27 mouse cellular contexts compared by ENCODE assay signal in the genomic region with DNA sequence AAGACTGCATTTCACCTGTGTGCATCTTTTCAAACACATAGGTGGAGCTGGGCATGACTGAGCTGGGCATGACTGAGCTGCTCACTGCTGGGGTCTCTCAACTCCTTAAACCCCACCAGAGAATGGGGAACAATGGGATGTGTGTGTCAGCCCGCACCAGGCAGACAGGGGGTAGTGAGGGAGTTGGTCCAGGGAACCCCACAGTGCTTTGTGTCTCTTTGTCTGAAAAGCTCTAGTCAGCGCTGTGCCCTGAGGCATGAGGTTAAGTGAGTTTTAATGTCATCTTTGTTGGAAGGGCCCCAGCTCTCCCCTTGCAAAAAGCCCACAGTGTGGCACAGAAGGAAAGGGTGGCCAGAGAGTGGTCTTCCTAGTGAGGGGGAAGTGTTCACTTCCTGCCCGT. TPM values are rescaled to one million over a fixed set of nuclear protein-coding genes. Genes with fewer than 3 reads are reported as not detected.
A peak's percentile ranks its signal among the peaks of the same experiment; 100 is the strongest.
DNase-seq lines count a peak whose midpoint lies in the region; ATAC-seq and TF ChIP-seq lines count a peak whose summit lies in the region.
"Had no signal": no experiment of that assay in that cellular context is flagged by ENCODE, and none has a peak within 500 bp of the region (broad histone marks: within the 10 kb centered on the region; RNA-seq: fewer than 3 reads in every experiment).

No protein-coding gene starts in this region.

- peaks cover 73% of the 10 kb centered on the region for H3K4me1 ChIP-seq in hindbrain, embryonic 10.5 days (replicated peaks)
- peaks cover 40% of the 10 kb centered on the region for H3K4me1 ChIP-seq in hindbrain, embryonic 12.5 days
- H3K4me1 ChIP-seq in ES-Bruce4 (ENCODE audit: control insufficient read depth, insufficient read depth, low read length): no peaks in the 10 kb centered on the region
- H3K4me1 ChIP-seq in embryonic facial prominence, embryonic 13.5 days: peaks cover 66% of the 10 kb centered on the region
- H3K4me1 ChIP-seq in intestine, embryonic 16.5 days (ENCODE audit: control insufficient read depth, insufficient read depth, low read length): peaks cover 8% of the 10 kb centered on the region; the same call in 1 of the 2 replicates

- WGBS in hindbrain, embryonic 10.5 days: 17% methylated on average over 3 of the region's 3 CpGs
- 14% methylated on average over 3 of the region's 3 CpGs for WGBS in hindbrain, embryonic 12.5 days
- WGBS in embryonic facial prominence, embryonic 13.5 days: 26% methylated on average over 3 of the region's 3 CpGs
- 74% methylated on average over 3 of the region's 3 CpGs for WGBS in intestine, embryonic 16.5 days

- DNase-seq in hindbrain, embryonic 10.5 days (ENCODE audit: low spot score): no peak
- peak; percentile 45 for DNase-seq in mesoderm, embryonic 11.5 days (ENCODE audit: low read depth, low spot score)
- DNase-seq in urinary bladder, postnatal 36 days (ENCODE audit: low spot score in 2 of 2): no peak
- no peak for DNase-seq in urinary bladder, postnatal 25 days (ENCODE audit: low spot score)
- DNase-seq: adrenal gland, postnatal 36 days; cerebellum, adult 18-20 months; cerebellum, postnatal 10 days; forebrain, postnatal 0 days; gastrocnemius, postnatal 10 days; kidney, adult 18-20 months; kidney, postnatal 4 days; liver, embryonic 13.5 days; lung, adult 18-20 months; right cerebral cortex, postnatal 25 days; thymus, adult 2 months; thymus, postnatal 36 days had no signal

- H3K27me3 ChIP-seq in hindbrain, embryonic 10.5 days (ENCODE audit: insufficient read depth, poor library complexity, severe bottlenecking): peaks cover 3% of the 10 kb centered on the region; the same call in 1 of the 2 replicates
- peaks cover 7% of the 10 kb centered on the region; the same call in 1 of the 2 replicates for H3K27me3 ChIP-seq in hindbrain, embryonic 12.5 days
- H3K27me3 ChIP-seq in ES-Bruce4 (ENCODE audit: control insufficient read depth, insufficient read depth, low read length, poor library complexity, severe bottlenecking): no peaks in the 10 kb centered on the region
- H3K27me3 ChIP-seq in embryonic facial prominence, embryonic 13.5 days: no peaks in the 10 kb centered on the region
- H3K27me3 ChIP-seq in intestine, embryonic 16.5 days (replicated peaks; ENCODE audit: control insufficient read depth, insufficient read depth, low read length): no peaks in the 10 kb centered on the region
- H3K27me3 ChIP-seq: limb, embryonic 15.5 days; liver, embryonic 13.5 days had no signal

- H3K4me2 ChIP-seq in hindbrain, embryonic 12.5 days (replicated peaks): no peak overlapping the region
- H3K4me2 ChIP-seq in embryonic facial prominence, embryonic 13.5 days: no peak overlapping the region
- no peak overlapping the region for H3K4me2 ChIP-seq in intestine, embryonic 16.5 days (ENCODE audit: low read depth, low read length)
- H3K4me2 ChIP-seq: hindbrain, embryonic 14.5 days; limb, embryonic 15.5 days; liver, embryonic 13.5 days; midbrain, embryonic 12.5 days; neural tube, embryonic 13.5 days had no signal

- no peak for TF ChIP-seq CTCF in ES-Bruce4 (IDR thresholded peaks at IDR 0.05; ENCODE audit: low read depth, low read length)

- peak overlapping the region; percentile 77 for H3K27ac ChIP-seq in hindbrain, embryonic 10.5 days
- no peak overlapping the region for H3K27ac ChIP-seq in hindbrain, embryonic 12.5 days
- peak overlapping the region; percentile 9; the same call in 1 of the 2 replicates for H3K27ac ChIP-seq in ES-Bruce4 (ENCODE audit: insufficient read depth, low read length)
- peak overlapping the region; percentile 90 for H3K27ac ChIP-seq in embryonic facial prominence, embryonic 13.5 days
- H3K27ac ChIP-seq in intestine, embryonic 16.5 days (ENCODE audit: low read length): no peak overlapping the region
- H3K27ac ChIP-seq: hindbrain, embryonic 14.5 days; limb, embryonic 15.5 days; liver, embryonic 13.5 days; macrophage; midbrain, embryonic 12.5 days; neural tube, embryonic 13.5 days had no signal

- ATAC-seq in hindbrain, embryonic 12.5 days (ENCODE audit: low FRiP score): no peak
- no peak for ATAC-seq in embryonic facial prominence, embryonic 13.5 days (ENCODE audit: insufficient number of reproducible peaks, insufficient read depth, low FRiP score, low TSS enrichment, low read depth)
- no peak for ATAC-seq in intestine, embryonic 16.5 days
- ATAC-seq: forebrain, postnatal 0 days; inflammation-experienced regulatory T-cells, adult 6 months had no signal

- no peak for TF ChIP-seq EP300 in ES-Bruce4 (IDR thresholded peaks at IDR 0.05; ENCODE audit: insufficient read depth, low read depth, low read length)

- H3K9ac ChIP-seq in hindbrain, embryonic 12.5 days: no peak overlapping the region
- no peak overlapping the region for H3K9ac ChIP-seq in ES-Bruce4 (ENCODE audit: low read depth, poor library complexity, severe bottlenecking)
- no peak overlapping the region for H3K9ac ChIP-seq in embryonic facial prominence, embryonic 13.5 days
- H3K9ac ChIP-seq in intestine, embryonic 16.5 days (ENCODE audit: low read depth, low read length): no peak overlapping the region
- H3K9ac ChIP-seq: forebrain, postnatal 0 days; hindbrain, embryonic 14.5 days; limb, embryonic 15.5 days; liver, embryonic 13.5 days; midbrain, embryonic 12.5 days; neural tube, embryonic 13.5 days had no signal

- no peaks in the 10 kb centered on the region for H3K9me3 ChIP-seq in hindbrain, embryonic 10.5 days
- no peaks in the 10 kb centered on the region for H3K9me3 ChIP-seq in hindbrain, embryonic 12.5 days (replicated peaks)
- no peaks in the 10 kb centered on the region for H3K9me3 ChIP-seq in ES-Bruce4 (replicated peaks; ENCODE audit: control insufficient read depth, insufficient read depth, low read length, poor library complexity, severe bottlenecking)
- H3K9me3 ChIP-seq in embryonic facial prominence, embryonic 13.5 days: no peaks in the 10 kb centered on the region
- H3K9me3 ChIP-seq in intestine, embryonic 16.5 days (ENCODE audit: control insufficient read depth, low read length): no peaks in the 10 kb centered on the region
- H3K9me3 ChIP-seq: limb, embryonic 15.5 days; liver, embryonic 13.5 days; midbrain, embryonic 12.5 days; neural tube, embryonic 13.5 days had no signal

- peaks cover 5% of the 10 kb centered on the region; the same call in 1 of the 2 replicates for H3K36me3 ChIP-seq in hindbrain, embryonic 10.5 days
- H3K36me3 ChIP-seq in hindbrain, embryonic 12.5 days: no peaks in the 10 kb centered on the region
- no peaks in the 10 kb centered on the region for H3K36me3 ChIP-seq in ES-Bruce4 (ENCODE audit: control insufficient read depth, insufficient read depth, low read length, poor library complexity, severe bottlenecking)
- H3K36me3 ChIP-seq in embryonic facial prominence, embryonic 13.5 days: peaks cover 6% of the 10 kb centered on the region
- H3K36me3 ChIP-seq in intestine, embryonic 16.5 days (ENCODE audit: control insufficient read depth, insufficient read depth, low read length): no peaks in the 10 kb centered on the region
- H3K36me3 ChIP-seq: limb, embryonic 15.5 days; liver, embryonic 13.5 days; midbrain, embryonic 12.5 days; neural tube, embryonic 13.5 days had no signal

- TF ChIP-seq POLR2A in ES-Bruce4 (IDR thresholded peaks at IDR 0.05; ENCODE audit: insufficient read depth, low read length): no peak

- no peak overlapping the region for H3K4me3 ChIP-seq in hindbrain, embryonic 10.5 days
- H3K4me3 ChIP-seq in hindbrain, embryonic 12.5 days: no peak overlapping the region
- no peak overlapping the region for H3K4me3 ChIP-seq in ES-Bruce4 (ENCODE audit: low read depth, low read length)
- H3K4me3 ChIP-seq in embryonic facial prominence, embryonic 13.5 days: no peak overlapping the region
- no peak overlapping the region for H3K4me3 ChIP-seq in intestine, embryonic 16.5 days (ENCODE audit: low read length)
- H3K4me3 ChIP-seq: limb, embryonic 15.5 days; liver, embryonic 13.5 days; midbrain, embryonic 12.5 days; myocyte; neural tube, embryonic 13.5 days had no signal

RNA-seq across cellular contexts. Expression of gene Ptpru, which starts 13.1 kb away (rescaled TPM):
- 17.0 and 17.2 TPM in 2 replicates for polyA plus RNA-seq in hindbrain, embryonic 10.5 days (2016; fragmentation: Nextera tagmentation; extraction: Ambion mirVana)
- 22.7 and 30.2 TPM in 2 replicates for polyA plus RNA-seq in hindbrain, embryonic 12.5 days (2016; fragmentation: Nextera tagmentation; extraction: Ambion mirVana)
- 12.1 and 12.8 TPM in 2 replicates for polyA plus RNA-seq in ES-Bruce4 (2011; ENCODE audit: insufficient read depth, insufficient read length, low read depth, missing spikeins)
- polyA plus RNA-seq in embryonic facial prominence, embryonic 13.5 days (2015; fragmentation: Nextera tagmentation; extraction: Ambion mirVana): 30.0 and 34.3 TPM in 2 replicates
- 4.7 and 4.8 TPM in 2 replicates for polyA plus RNA-seq in intestine, embryonic 16.5 days (2015; fragmentation: Nextera tagmentation; extraction: Ambion mirVana)
- polyA plus RNA-seq: inflammation-experienced regulatory T-cells, adult 6 months had no signal

RNA-seq across cellular contexts. Expression of gene Mecr, which starts 18.3 kb away (rescaled TPM):
- polyA plus RNA-seq in hindbrain, embryonic 10.5 days (2016; fragmentation: Nextera tagmentation; extraction: Ambion mirVana): 47.0 and 58.6 TPM in 2 replicates
- 40.1 and 44.6 TPM in 2 replicates for polyA plus RNA-seq in hindbrain, embryonic 12.5 days (2016; fragmentation: Nextera tagmentation; extraction: Ambion mirVana)
- polyA plus RNA-seq in ES-Bruce4 (2011; ENCODE audit: insufficient read depth, insufficient read length, low read depth, missing spikeins): 15.6 and 17.9 TPM in 2 replicates
- polyA plus RNA-seq in embryonic facial prominence, embryonic 13.5 days (2015; fragmentation: Nextera tagmentation; extraction: Ambion mirVana): 51.2 and 58.6 TPM in 2 replicates
- polyA plus RNA-seq in intestine, embryonic 16.5 days (2015; fragmentation: Nextera tagmentation; extraction: Ambion mirVana): 81.6 and 86.6 TPM in 2 replicates

RNA-seq across cellular contexts. Expression of gene Srsf4, which starts 48.5 kb away (rescaled TPM):
- polyA plus RNA-seq in hindbrain, embryonic 10.5 days (2016; fragmentation: Nextera tagmentation; extraction: Ambion mirVana): 139 and 141 TPM in 2 replicates
- polyA plus RNA-seq in hindbrain, embryonic 12.5 days (2016; fragmentation: Nextera tagmentation; extraction: Ambion mirVana): 139 and 147 TPM in 2 replicates
- polyA plus RNA-seq in ES-Bruce4 (2011; ENCODE audit: insufficient read depth, insufficient read length, low read depth, missing spikeins): 71.4 and 74.5 TPM in 2 replicates
- 126 and 127 TPM in 2 replicates for polyA plus RNA-seq in embryonic facial prominence, embryonic 13.5 days (2015; fragmentation: Nextera tagmentation; extraction: Ambion mirVana)
- polyA plus RNA-seq in intestine, embryonic 16.5 days (2015; fragmentation: Nextera tagmentation; extraction: Ambion mirVana): 68.6 and 75.2 TPM in 2 replicates

Comparison
In these comparisons a context has a peak if more than half of its experiments do, and no peak if none do; other contexts are left out.
1. H3K27ac ChIP-seq: peak in hindbrain, embryonic 10.5 days (single experiment), ES-Bruce4 (single experiment) and embryonic facial prominence, embryonic 13.5 days (single experiment); none in hindbrain, embryonic 12.5 days (single experiment) and intestine, embryonic 16.5 days (single experiment).